Mouse (Mus musculus): ENCODE measurements at regions not wholly inside any gene's neighbourhood (a gene's known extent, or its start where the extent isn't known, plus 50 kb on each side); places are given as distances from the start of the nearest gene placed in this dataset.

DNA sequence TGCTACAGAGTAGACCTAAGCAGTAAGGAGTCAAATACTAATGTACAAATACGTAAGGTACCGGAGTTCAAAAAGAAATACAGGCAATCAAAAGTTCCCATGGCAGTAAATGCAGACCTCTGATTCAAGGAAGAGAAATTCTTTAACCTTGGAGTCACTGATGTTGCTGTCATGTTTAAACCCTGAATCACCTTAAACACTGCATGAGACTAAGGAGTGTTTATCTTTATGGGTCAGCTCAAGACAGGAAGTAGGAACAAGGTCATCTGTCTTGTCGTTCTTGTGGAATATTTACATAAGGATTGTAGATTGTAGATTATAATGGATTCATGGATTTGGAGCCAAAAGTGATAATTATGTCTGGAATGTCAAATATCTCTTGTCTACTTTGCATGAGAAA is 1708.7 kb upstream of the Slc10a2 start:
- no peak for DNase-seq (ENCODE audit: low read depth, low spot score)

DNA sequence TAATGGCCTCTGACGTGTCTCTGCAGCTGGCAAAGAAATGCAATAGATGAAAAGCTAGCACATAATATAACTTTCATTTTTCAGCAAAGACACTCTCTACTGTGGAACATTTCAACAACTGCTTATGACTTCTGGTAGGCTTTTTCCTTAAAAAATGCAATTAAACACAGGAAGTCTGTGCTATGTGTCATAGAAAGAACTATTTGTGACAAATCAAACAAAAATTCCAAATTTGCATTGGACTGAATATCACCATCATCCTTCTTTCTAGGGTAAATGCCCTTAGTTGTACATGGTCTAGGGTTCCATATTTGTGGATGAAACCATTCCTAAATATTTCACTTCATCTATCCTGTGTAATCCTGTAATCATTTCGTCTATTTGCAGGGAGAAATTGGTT is 1702.0 kb upstream of the Slc10a2 start:
- no peak for DNase-seq (ENCODE audit: low read depth, low spot score)

DNA sequence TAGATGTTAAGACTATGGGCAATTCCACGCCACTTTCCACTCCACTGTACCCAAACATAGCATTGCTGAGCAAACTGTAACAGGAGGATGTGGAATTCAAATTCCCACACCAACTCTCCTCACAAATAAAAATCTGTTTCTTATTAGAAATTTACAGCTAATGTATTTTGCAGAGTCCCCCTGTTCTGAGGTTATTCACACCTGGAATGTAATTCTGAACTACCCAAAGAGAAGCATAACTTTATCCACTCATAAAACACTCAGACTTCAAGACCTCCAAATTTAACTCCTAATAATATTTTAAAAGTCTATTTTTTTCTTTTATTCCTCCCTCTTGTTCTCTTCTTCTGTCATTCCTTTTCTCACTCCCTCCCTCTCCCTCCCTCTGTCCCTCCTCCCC is 1698.0 kb upstream of the Slc10a2 start:
- no peak for DNase-seq (ENCODE audit: low read depth, low spot score)

DNA sequence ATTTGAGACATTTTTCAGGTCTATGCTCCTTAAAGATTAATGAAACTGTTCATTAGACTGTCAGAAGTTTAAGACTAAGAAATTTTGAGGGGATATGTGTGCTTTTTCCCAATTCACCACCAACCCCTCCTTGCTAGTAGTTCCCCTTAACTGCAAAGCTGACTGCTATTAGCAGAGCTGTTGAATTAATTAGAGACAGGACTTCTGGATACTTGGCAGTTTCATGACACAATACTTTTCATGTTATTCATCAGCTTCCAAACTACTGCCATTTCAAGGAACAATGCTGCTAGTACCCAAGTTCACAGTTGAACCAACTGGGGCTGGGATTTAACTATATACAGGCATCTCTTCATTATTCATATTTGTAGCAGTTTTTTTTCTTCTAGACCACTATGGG is 1695.9 kb upstream of the Slc10a2 start:
- no peak for DNase-seq (ENCODE audit: low read depth, low spot score)

DNA sequence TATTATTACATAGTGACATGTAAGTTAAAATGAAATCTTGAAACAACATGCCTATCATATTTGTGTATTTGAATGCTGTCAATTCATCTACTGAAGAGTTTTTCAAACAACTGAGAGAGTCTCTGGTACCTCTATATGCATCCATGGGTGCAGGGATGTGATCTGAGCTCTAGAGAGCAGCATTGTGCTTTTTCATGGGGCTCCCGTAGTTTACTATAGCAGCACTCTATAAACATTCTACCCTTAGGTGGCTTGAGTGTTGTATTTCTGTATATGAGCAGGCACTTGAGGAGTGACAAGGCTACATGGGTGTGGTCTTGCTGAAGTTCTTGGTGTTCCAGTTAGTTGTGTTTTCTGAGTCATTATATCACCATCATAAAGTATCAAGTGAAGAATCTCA is 1683.9 kb upstream of the Slc10a2 start:
- DNase-seq (ENCODE audit: low read depth, low spot score), result no peak

DNA sequence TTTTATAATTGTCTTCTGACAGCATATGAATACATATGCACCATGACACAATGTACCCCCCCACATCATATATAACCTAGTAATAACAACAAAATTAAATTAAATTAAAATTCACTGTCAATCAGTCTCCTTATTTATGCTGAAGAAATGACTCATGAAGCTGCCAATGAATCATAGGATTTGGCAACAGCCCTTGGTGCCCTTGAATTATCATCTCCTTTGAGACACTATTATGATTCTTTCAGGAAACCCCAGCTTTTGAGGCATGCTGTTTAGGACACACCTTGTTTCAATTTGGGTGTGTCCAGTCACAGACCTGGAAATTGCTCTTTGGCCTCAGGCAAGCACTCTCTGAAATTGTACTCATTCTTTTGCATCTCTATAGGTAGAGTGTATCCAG is 1675.8 kb upstream of the Slc10a2 start:
- DNase-seq (ENCODE audit: low read depth, low spot score), result no peak

DNA sequence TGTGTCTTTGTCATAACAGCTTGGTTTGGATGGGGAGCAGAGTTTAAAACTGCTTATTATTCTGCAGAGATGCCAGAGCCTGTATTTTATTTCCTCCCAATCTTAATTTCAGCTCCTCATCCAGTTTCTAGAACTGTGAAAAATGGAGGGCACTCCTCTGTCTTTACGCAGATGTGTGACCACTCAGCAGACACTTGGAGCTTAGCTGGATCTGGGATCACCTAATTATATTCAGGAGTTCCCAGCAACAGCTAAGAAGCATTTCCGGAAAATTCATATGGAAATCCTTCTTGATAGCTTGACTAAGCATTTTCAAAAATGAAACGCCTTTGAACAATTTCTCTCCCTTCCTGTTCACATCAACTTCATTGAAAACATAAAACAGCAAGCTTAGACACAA is 1670.0 kb upstream of the Slc10a2 start:
- no peak for DNase-seq (ENCODE audit: low read depth, low spot score)

DNA sequence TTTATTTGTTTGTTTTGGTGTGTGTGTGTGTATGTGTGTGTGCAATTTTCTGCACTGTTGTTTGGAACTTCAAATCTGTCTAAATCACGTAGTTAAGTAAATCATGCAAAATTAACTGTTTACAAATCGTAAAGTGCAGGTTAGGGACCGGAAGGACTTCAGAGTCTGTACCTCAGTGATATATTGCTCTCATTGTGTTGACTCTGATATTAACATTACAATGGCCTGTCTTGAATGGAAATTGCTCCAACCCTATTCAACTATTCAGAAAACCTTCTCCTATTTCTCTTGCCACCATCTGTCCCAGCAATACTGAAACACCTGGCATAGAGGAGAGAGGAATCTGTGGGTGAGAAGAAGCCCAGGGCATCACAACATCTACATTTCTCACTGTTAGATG is 1624.4 kb upstream of the Slc10a2 start:
- DNase-seq (ENCODE audit: low read depth, low spot score), result no peak

DNA sequence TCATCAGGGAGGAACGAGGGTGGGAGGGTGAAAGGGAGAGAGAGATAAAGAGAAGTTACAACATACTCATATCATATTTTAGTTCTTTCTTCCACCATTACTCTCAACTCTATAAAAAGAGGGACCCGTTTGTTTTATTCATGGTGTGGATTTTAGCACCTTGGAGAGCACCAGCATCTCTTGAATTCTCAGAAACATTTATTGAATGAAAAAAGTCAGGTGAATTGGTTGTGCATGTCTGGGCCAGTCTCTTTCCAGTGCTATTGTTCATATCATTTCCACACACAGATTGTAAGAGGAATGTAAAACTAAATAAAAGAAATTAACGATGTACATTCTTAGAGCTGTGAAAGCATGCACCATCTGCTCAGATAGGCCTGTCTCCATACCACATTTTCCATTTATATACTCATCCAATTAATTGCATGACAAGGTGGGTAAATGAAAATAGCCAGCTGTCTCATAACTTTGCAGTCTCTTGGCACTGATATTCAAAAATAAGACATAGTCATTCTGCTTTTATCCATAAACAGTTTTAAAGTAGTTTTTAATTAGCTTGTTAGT is 1603.8 kb upstream of the Slc10a2 start:
- no peak for DNase-seq (ENCODE audit: low read depth, low spot score)

DNA sequence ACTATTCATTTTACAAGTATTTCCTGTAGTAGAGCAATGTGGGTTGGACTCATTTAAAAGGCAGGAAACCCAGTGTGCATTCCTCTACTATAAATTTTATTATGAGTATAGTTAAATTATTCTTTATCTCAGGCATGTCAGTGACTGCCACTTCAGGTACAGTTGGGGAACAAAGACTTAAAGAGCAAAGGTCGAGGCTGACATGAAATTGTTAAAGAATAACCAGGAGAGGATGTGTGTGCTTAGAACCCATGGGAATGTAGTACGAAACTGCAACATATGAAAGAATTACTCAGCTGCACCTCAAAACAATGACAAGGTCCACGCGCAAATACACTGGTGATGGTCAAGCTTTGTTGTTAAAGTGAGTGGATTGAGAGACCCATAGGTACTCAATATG is 1583.4 kb upstream of the Slc10a2 start:
- DNase-seq (ENCODE audit: low read depth, low spot score), result no peak

DNA sequence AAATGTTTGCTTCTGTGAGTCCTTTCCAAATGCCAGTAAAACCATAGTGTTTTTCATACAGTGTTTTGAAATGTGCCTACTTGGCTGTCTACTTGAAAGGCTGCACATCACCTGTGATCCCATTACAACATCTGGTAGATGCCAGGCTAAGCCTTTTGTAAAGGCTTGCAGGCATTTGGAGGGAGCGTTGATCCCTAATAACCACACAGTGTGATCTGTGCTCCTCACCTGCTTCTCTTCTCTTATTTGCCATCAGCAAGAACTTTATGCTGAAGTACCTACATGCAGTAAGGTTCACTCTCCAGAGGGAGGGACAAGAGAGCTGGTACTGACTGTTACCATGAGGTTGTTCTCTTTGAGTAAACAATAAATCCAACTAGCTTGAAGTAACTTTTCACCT is 1553.7 kb upstream of the Slc10a2 start:
- no peak for DNase-seq (ENCODE audit: low read depth, low spot score)

DNA sequence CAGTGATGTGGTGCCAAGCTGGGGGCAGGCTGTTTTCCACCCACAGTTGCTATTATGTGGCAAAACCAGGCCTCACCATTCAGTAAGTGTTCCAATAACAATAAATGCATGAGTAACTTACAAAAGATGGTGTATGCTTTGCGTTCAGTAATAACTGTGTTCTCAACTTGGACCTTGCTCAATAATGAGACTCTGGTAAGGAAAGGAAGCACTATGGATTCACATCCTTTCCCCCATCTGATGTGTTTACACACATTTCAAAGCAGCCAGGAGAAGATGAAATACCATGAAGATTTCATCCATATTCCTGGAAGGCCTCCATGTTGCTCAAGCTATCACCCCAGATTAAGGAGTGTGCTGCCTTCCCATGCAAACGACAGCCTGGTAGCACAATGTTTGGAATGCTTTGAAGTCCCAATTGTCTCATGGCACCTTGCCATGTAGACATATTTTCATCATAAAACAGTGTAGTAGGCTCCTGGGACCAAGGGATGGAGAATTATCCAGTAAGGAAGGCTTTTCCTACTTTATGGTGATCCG is 1552.4 kb upstream of the Slc10a2 start:
- no peak for DNase-seq (ENCODE audit: low read depth, low spot score)

DNA sequence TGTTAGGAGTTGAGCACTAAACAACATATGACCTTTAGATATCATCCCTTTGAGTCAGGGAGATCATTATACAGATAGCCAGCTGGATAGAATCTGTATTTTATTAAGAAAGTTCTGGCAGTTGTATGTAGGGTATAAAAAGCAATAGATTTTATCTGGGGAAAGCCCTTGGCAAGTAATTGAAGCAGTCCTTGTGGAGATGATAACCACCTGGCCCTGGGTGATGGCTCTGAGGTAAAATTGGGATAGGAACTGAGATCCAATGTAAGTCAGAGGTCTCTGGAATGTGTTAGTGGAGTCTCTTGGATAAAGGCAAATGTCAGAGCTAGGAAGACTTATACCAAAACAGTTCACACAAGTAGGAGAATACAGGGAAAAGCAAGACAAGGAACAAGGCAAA is 1547.0 kb upstream of the Slc10a2 start:
- no peak for DNase-seq (ENCODE audit: low read depth, low spot score)

DNA sequence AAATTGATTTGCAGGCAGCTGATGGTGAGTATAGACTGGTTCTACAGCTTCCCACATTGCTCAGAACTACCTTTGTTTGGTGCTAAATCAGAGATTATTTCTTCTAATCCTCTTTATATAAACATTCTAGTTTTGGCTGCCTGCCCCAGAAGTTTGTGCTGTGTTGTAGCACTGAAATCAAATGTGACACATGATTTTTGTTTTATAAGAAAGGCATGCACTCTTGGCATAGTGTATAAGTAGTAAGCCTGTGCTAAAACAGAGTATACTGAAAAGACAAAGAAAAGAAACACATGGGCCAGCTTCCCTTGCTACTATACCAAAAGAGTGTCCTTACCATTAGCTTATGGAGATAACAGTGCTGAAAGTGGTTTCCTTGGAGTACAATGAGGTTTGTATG is 1542.9 kb upstream of the Slc10a2 start:
- no peak for DNase-seq (ENCODE audit: low read depth, low spot score)

DNA sequence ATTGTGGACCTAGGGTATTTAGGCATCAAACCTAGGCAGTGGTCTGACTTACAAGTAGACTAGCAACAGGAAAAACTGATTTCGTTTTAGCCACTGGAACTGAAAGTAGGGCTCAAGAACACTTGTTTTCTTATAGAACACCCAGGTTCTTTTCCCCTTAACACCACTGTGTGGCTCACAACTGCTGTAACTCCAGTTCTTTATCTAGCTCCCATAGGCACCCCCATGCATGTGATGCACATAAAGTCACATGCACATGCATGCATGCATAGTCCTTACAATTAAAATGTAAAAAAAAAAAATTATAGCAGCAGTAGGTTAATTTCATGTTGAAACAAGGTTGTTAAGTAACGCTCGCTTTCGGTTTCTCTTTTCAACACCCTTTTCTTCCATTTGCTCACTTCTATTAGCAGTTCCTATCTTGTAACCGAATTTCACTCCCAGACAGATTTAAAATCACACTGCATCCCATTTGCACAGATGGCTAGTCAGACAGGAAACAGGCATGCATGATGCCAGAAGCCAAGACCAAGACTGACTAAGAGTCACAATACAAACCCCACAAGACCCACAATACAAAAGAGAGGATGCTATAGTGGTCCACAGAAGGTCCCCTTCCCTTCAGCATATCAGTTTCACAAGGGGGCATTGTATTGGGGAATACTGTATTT is 1540.3 kb upstream of the Slc10a2 start:
- no peak for DNase-seq (ENCODE audit: low read depth, low spot score)

DNA sequence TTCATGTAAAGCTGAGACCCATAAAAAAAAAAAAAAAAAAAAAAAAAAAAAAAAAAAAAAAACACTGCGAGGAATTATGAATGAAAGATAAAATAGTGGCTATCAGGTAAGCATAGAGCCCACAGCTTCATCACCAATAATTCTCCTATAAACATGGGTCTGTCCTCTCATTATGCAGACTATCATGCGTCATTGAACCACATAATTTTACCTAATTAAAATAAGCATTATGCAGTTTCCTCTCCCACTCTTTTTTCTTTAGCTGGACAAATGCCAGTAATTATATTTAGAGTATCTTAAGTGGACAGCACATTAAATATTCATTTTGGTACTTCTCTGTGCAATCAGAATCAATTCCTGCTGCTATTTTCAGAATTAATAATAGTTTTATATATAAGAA is 1539.2 kb upstream of the Slc10a2 start:
- no peak for DNase-seq (ENCODE audit: low read depth, low spot score)

DNA sequence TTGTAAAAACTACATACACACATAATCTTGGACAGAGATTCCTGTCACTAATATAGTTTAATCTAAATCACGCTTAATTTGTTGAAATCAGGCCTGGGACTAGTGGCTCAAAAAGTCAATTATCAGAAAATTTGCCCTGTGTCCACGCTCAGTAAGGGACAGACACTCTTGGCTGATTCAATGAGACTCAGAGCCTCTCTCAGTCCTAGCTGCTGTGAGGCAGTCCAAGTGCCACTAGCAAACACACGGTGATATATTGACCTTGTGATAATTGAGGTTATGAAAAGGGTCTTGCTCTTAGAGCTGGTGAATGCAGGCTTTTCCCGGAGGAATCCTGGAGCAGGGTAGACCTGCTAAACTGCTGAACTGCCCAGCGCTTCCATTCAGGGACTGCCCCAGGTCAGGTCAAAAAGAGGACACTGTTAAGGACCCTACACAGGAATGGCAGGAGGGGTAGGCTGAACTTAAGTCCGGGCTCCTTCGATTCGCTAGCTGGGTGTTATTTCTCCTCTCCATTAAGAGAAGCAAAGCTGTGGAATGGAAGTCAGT is 1521.9 kb upstream of the Slc10a2 start:
- DNase-seq (ENCODE audit: low read depth, low spot score), result no peak

DNA sequence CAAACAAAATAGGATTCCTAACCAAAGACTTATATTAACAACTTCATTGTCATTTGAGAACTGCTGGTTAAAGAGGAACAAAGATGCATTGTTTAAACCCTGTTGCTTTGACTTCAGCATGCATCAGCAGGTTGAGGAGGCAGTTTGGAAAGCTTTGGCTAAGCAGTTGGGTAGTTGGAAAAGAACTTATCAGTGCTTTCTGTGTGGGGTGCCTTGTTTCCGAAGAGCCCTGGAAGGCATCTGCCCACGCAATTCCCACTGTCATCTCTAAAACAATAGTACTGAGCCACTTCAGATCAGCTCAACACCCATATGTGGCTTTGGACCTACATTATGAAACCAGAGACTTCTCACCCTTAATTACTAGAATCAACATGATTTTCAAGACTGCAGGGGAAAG is 1503.7 kb upstream of the Slc10a2 start:
- no peak for DNase-seq (ENCODE audit: low read depth, low spot score)

DNA sequence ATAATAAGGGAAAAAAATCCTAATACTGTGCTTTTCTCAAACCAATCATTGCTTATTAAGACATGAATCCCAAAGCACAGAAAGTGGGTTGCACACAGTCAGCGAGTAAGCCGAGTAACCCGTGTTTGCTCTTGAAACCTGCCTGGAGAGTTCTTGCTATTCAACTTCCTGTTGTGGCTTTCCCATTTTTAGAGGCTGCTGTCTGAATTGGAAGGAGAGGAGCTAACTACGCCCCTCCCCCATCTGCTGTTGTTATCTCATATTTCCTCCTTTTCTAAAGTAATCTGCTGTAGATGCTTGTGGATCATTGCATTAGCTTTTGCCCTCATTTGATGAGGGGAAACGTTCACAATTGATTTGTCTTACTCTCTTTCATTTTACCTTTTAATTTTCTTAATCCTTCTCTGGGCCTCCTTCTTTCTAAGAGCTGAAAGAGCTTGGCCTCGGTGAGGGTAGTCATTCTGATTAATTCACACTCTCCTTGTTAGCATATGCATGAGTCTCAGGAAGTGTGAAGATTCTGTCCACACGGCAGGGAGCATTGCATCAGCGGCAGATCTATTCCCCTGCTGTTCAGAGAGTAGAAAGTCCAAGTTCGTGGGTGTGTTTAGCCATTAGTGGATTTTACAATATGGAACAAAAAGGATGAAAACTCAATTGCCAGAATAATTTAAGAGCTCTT is 1501.8 kb upstream of the Slc10a2 start:
- DNase-seq (ENCODE audit: low read depth, low spot score), result no peak

DNA sequence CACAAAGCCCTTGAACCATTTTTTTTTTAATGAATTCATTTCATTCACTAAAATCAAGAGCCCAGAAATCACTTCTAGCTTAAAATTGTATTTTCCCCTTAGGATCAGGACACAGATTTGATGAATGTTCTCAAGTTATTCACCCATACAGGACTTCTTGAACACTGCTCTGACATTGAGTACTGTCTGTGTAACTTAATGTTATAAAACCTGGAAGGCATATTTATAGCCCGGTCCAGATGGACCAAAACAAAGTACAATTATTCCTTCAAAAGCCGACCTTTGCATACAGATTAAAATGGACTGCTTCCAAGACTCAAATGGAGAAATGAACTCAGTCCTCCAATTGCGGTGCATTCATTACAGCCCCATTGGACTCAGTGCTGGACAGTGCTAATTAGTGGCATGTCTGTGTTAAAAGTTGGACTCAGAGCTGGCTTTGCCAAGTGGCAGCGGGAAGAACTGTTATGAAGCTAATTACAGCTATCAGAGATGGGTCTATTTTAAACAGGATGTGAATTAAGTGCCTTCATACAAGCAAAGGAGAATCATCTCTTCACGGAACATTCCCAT is 1499.2 kb upstream of the Slc10a2 start:
- no peak for DNase-seq (ENCODE audit: low read depth, low spot score)

DNA sequence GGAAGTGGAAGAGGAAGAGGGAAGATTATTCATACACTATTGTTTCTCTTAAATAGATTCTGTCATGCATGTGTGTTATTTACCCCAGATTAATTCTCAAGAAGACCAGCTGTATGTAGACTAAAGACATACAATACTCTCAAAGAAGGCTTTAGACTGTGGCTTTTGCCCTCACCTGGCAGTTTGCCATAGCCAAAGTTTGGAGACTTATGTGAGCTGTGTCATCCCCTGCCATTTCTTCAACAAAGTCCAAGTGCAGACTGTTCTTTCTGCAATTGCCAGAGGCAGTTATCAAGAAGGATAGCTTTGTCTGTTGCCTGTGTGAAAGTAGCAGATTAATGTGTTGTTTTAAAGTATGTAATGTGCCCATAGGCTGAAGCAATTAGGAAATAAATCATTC is 1485.0 kb upstream of the Slc10a2 start:
- no peak for DNase-seq (ENCODE audit: low read depth, low spot score)

DNA sequence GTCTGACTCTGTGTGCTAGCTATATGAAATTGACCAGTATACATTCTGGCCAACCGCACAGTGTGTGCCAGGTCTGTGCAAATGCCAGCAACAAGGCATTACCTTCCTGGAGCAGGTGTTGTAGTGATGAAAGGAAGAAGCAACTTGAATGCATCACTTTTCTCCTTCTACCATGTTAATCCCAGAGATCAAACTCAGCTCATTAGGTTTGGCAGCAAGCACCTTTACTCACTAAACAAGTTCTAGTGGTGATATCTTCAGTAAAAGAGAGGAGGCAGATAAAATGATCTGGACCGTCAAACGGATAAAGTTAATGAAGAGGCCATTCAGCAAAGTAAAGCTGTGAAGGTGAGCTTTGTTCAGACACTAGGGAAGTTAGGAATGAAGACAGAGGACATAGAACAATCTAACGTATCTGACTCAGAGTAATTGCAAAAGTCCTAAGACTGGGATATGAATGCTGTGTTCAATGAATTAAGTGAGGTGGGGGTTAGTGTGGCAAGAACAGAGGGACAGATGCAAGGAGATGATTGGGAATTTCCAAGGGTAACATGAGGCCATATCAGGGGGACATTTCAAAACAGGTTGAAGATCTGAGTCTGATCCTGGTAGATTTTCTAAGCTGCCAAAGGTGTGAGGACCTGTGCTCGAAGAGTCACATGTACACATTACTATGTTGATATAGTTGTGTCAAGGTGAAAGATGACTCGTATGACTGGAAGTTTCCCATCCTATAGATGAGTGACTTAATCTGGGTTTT is 1478.4 kb upstream of the Slc10a2 start:
- DNase-seq (ENCODE audit: low read depth, low spot score), result no peak
